Mouse (Mus musculus): ENCODE measurements around the gene Pla2g15. TPM values are rescaled to one million over a fixed set of nuclear protein-coding genes. Genes with fewer than 3 reads are reported as not detected.

Pla2g15 gene
- polyA plus RNA-seq (2017; shearing (Covaris generic)) = 10 to 100 TPM in 1 of 2 experiments, 1 to 10 TPM in 1; 8.3 to 11.1 TPM

GRCm38 (mm10) chr8:106149801-106150652, at the start of gene Pla2g15:
Gene Pla2g15 (plus strand): TSS chr8:106150399.

GRCm38 (mm10) chr8:106136156-106137130, 13.8 kb upstream of the Pla2g15 start, which contains the start of gene Esrp2:
Gene Esrp2 (minus strand): TSS chr8:106136974.

GRCm38 (mm10) chr8:106168356-106169016, 18.3 kb downstream of the Pla2g15 start, which contains the start of gene Slc7a6:
Gene Slc7a6 (plus strand): TSS chr8:106168857.

GRCm38 (mm10) chr8:106210821-106211345, 60.7 kb downstream of the Pla2g15 start, which contains the start of the genes Slc7a6os and Prmt7:
Gene Slc7a6os (minus strand): TSS chr8:106210935.
Gene Prmt7 (plus strand): TSS chr8:106210936.

Other genes with a start within 250 kb of the Pla2g15 start
- 10 to 100 TPM; 18.0 to 22.4 TPM for gene Pskh1, start 250.0 kb upstream of the Pla2g15 start, polyA plus RNA-seq (2017; shearing (Covaris generic))
- gene Ctrl, start 216.5 kb upstream of the Pla2g15 start, polyA plus RNA-seq (2017; shearing (Covaris generic)) = 1 to 10 TPM; 1.7 to 2.0 TPM
- 100 to 1,000 TPM; 512 to 532 TPM for gene Psmb10, start 212.0 kb upstream of the Pla2g15 start, polyA plus RNA-seq (2017; shearing (Covaris generic))
- gene Lcat, start 207.0 kb upstream of the Pla2g15 start, polyA plus RNA-seq (2017; shearing (Covaris generic)) = under 1 TPM in 1 of 2 experiments, not detected in 1; 0.52 TPM
- 10 to 100 TPM; 12.8 to 16.4 TPM for gene Slc12a4, start 184.3 kb upstream of the Pla2g15 start, polyA plus RNA-seq (2017; shearing (Covaris generic))
- not detected for gene Dpep3, start 171.0 kb upstream of the Pla2g15 start, polyA plus RNA-seq (2017; shearing (Covaris generic))
- 10 to 100 TPM; 22.9 to 25.6 TPM for gene Dus2, start 159.1 kb upstream of the Pla2g15 start, polyA plus RNA-seq (2017; shearing (Covaris generic))
- under 1 TPM; 0.16 to 0.33 TPM for gene Dpep2nb, start 144.4 kb upstream of the Pla2g15 start, polyA plus RNA-seq (2017; shearing (Covaris generic))
- gene Ddx28, start 138.5 kb upstream of the Pla2g15 start, polyA plus RNA-seq (2017; shearing (Covaris generic)) = 10 to 100 TPM; 16.9 to 18.8 TPM
- 100 to 1,000 TPM; 130 to 146 TPM for gene Nfatc3, start 91.6 kb upstream of the Pla2g15 start, polyA plus RNA-seq (2017; shearing (Covaris generic))
- 1 to 10 TPM in 1 of 2 experiments, under 1 TPM in 1; 0.47 to 1.6 TPM for gene Esrp2, start 13.4 kb upstream of the Pla2g15 start, polyA plus RNA-seq (2017; shearing (Covaris generic))
- gene Slc7a6, start 18.5 kb downstream of the Pla2g15 start, polyA plus RNA-seq (2017; shearing (Covaris generic)) = 10 to 100 TPM; 24.6 to 40.9 TPM
- 10 to 100 TPM; 56.7 to 59.6 TPM for gene Slc7a6os, start 60.5 kb downstream of the Pla2g15 start, polyA plus RNA-seq (2017; shearing (Covaris generic))
- gene Prmt7, start 60.5 kb downstream of the Pla2g15 start, polyA plus RNA-seq (2017; shearing (Covaris generic)) = 10 to 100 TPM; 31.5 to 34.6 TPM
- under 1 TPM in 1 of 2 experiments, not detected in 1; 0.08 TPM for gene Smpd3, start 187.6 kb downstream of the Pla2g15 start, polyA plus RNA-seq (2017; shearing (Covaris generic))

Measured in activated CD4-positive, CD25-positive, alpha-beta regulatory T cell (primary cell).